ENCODE assay signal across 8 mouse cellular contexts in the genomic region with DNA sequence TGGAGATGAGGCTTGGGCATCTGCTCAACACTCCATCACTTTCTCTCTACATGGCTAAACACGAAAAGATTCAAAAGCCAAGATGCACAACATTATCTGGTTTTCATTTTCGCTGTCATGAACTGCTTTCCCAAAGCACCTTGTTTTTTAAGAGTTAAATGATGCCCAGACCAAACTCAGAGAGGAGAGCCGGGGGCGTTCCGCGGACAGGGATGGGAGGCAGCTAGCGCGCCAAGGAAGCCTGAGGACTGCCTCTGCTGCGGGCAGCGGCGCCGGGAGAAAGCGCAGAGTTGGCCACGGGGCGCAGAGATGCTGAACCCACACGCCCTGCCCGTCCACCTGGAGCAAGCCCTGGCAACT. TPM values are rescaled to one million over a fixed set of nuclear protein-coding genes. Genes with fewer than 3 reads are reported as not detected.
A peak's percentile ranks its signal among the peaks of the same experiment; 100 is the strongest.
DNase-seq lines count a peak whose midpoint lies in the region; ATAC-seq and TF ChIP-seq lines count a peak whose summit lies in the region.

No protein-coding gene starts in this region.

- peak overlapping the region; percentile 85 for H3K27ac ChIP-seq in lung, embryonic 14.5 days (ENCODE audit: low read depth)
- H3K27ac ChIP-seq in forebrain, embryonic 12.5 days: no peak overlapping the region
- no peak overlapping the region for H3K27ac ChIP-seq in intestine, postnatal 0 days (ENCODE audit: low read depth, low read length)
- H3K27ac ChIP-seq in midbrain, embryonic 15.5 days: peak overlapping the region; percentile 45; the same call in 1 of the 2 replicates

- H3K4me2 ChIP-seq in lung, embryonic 14.5 days: peak overlapping the region; percentile 72
- peak overlapping the region; percentile 93 for H3K4me2 ChIP-seq in forebrain, embryonic 12.5 days
- H3K4me2 ChIP-seq in intestine, postnatal 0 days (replicated peaks; ENCODE audit: low read depth): peak overlapping the region; percentile 90
- H3K4me2 ChIP-seq in midbrain, embryonic 15.5 days: peak overlapping the region; percentile 79

- H3K27me3 ChIP-seq in lung, embryonic 14.5 days (ENCODE audit: insufficient read depth, low read length): peaks cover 8% of the 10 kb centered on the region; the same call in 1 of the 2 replicates
- peaks cover 29% of the 10 kb centered on the region for H3K27me3 ChIP-seq in forebrain, embryonic 12.5 days
- peaks cover 24% of the 10 kb centered on the region; the same call in 1 of the 2 replicates for H3K27me3 ChIP-seq in intestine, postnatal 0 days (replicated peaks; ENCODE audit: control insufficient read depth, insufficient read depth, low read length)
- H3K27me3 ChIP-seq in midbrain, embryonic 15.5 days (replicated peaks): peaks cover 8% of the 10 kb centered on the region

- TF ChIP-seq CTCF in lung, embryonic 14.5 days (IDR thresholded peaks at IDR 0.05; ENCODE audit: low read depth): no peak
- 0 out of 2 replicates have a peak, but pooled peaks have one; percentile 1 for TF ChIP-seq CTCF in intestine, postnatal 0 days (IDR thresholded peaks at IDR 0.05; ENCODE audit: low read depth)

- peak; percentile 45 for DNase-seq in lung, embryonic 14.5 days
- DNase-seq in lung, postnatal 25 days (ENCODE audit: low spot score): no peak
- no peak for DNase-seq in urinary bladder, adult 18-20 months (ENCODE audit: low spot score in 2 of 2)
- no peak for DNase-seq in adrenal gland, adult 8-10 months

- H3K4me3 ChIP-seq in lung, embryonic 14.5 days (ENCODE audit: low read depth, low read length): peak overlapping the region; percentile 63
- peak overlapping the region; percentile 66 for H3K4me3 ChIP-seq in forebrain, embryonic 12.5 days (replicated peaks)
- peak overlapping the region; percentile 66 for H3K4me3 ChIP-seq in intestine, postnatal 0 days (ENCODE audit: low read depth, low read length)
- peak overlapping the region; percentile 58 for H3K4me3 ChIP-seq in midbrain, embryonic 15.5 days

- no peaks in the 10 kb centered on the region for H3K9me3 ChIP-seq in lung, embryonic 14.5 days (ENCODE audit: low read depth, low read length)
- no peaks in the 10 kb centered on the region for H3K9me3 ChIP-seq in forebrain, embryonic 12.5 days
- no peaks in the 10 kb centered on the region for H3K9me3 ChIP-seq in intestine, postnatal 0 days (ENCODE audit: control insufficient read depth)
- H3K9me3 ChIP-seq in midbrain, embryonic 15.5 days: no peaks in the 10 kb centered on the region

- no peaks in the 10 kb centered on the region for H3K36me3 ChIP-seq in lung, embryonic 14.5 days (ENCODE audit: insufficient read depth)
- no peaks in the 10 kb centered on the region for H3K36me3 ChIP-seq in forebrain, embryonic 12.5 days (replicated peaks)
- no peaks in the 10 kb centered on the region for H3K36me3 ChIP-seq in intestine, postnatal 0 days (ENCODE audit: control insufficient read depth, insufficient read depth)
- H3K36me3 ChIP-seq in midbrain, embryonic 15.5 days (replicated peaks): no peaks in the 10 kb centered on the region

- H3K9ac ChIP-seq in lung, embryonic 14.5 days: peak overlapping the region; percentile 75
- peak overlapping the region; percentile 75 for H3K9ac ChIP-seq in forebrain, embryonic 12.5 days
- peak overlapping the region; percentile 50 for H3K9ac ChIP-seq in intestine, postnatal 0 days (ENCODE audit: low read depth, low read length)
- peak overlapping the region; percentile 51 for H3K9ac ChIP-seq in midbrain, embryonic 15.5 days

- ATAC-seq in lung, embryonic 14.5 days (ENCODE audit: insufficient read depth): peak; percentile 4
- peak; percentile 39; the same call in 1 of the 2 replicates for ATAC-seq in forebrain, embryonic 12.5 days (ENCODE audit: low FRiP score)
- ATAC-seq in intestine, postnatal 0 days: no peak
- ATAC-seq in midbrain, embryonic 15.5 days (replicated peaks): peak; percentile 38
- no peak for ATAC-seq in erythroid progenitor cell, adult 5-6 weeks (replicated peaks; ENCODE audit: low FRiP score, poor library complexity, severe bottlenecking)

- 1% methylated on average over 17 of the region's 17 CpGs for WGBS in lung, embryonic 14.5 days
- WGBS in forebrain, embryonic 12.5 days: under 1% methylated on average over 17 of the region's 17 CpGs
- 2% methylated on average over 17 of the region's 17 CpGs for WGBS in intestine, postnatal 0 days
- under 1% methylated on average over 17 of the region's 17 CpGs for whole genome bisulfite sequencing in midbrain, embryonic 15.5 days

- H3K4me1 ChIP-seq in lung, embryonic 14.5 days (ENCODE audit: insufficient read depth): no peaks in the 10 kb centered on the region; the same call in 1 of the 2 replicates
- peaks cover 18% of the 10 kb centered on the region for H3K4me1 ChIP-seq in forebrain, embryonic 12.5 days
- H3K4me1 ChIP-seq in intestine, postnatal 0 days (replicated peaks; ENCODE audit: control insufficient read depth, insufficient read depth, low read length): peaks cover 4% of the 10 kb centered on the region; the same call in 1 of the 2 replicates
- H3K4me1 ChIP-seq in midbrain, embryonic 15.5 days: peaks cover 14% of the 10 kb centered on the region

RNA-seq across cellular contexts. Expression of a gene that starts 0.8 kb away (rescaled TPM):
- 23.8 and 24.4 TPM in 2 replicates for polyA plus RNA-seq in lung, embryonic 14.5 days (2014; fragmentation: Nextera tagmentation; extraction: Ambion mirVana)
- polyA plus RNA-seq in forebrain, embryonic 12.5 days (2016; fragmentation: Nextera tagmentation; extraction: Ambion mirVana): 1.3 and 2.1 TPM in 2 replicates
- 1.2 and 1.3 TPM in 2 replicates for polyA plus RNA-seq in intestine, postnatal 0 days (2015; fragmentation: Nextera tagmentation; extraction: Ambion mirVana)
- 8.2 and 9.0 TPM in 2 replicates for polyA plus RNA-seq in midbrain, embryonic 15.5 days (2015; fragmentation: Nextera tagmentation; extraction: Ambion mirVana)
- not detected in 2 replicates for total RNA-seq in erythroid progenitor cell, adult 5-6 weeks (2015; ENCODE audit: low replicate concordance)
- not detected in 2 replicates for total RNA-seq in erythroid progenitor cell, adult 5-6 weeks (2017; ENCODE audit: low replicate concordance)
- 1 to 10 TPM in 2 of 4 experiments, under 1 TPM in 2; 0.77 to 1.4 (median 0.92) TPM for total RNA-seq in adrenal gland, adult 8-10 months (2022)

Comparison
In these comparisons a context has a peak if more than half of its experiments do, and no peak if none do; other contexts are left out.
1. ATAC-seq: peak in lung, embryonic 14.5 days (single experiment), forebrain, embryonic 12.5 days (single experiment) and midbrain, embryonic 15.5 days (single experiment); none in intestine, postnatal 0 days (single experiment) and erythroid progenitor cell, adult 5-6 weeks (single experiment).
2. H3K27ac ChIP-seq: peak in lung, embryonic 14.5 days (single experiment) and midbrain, embryonic 15.5 days (single experiment); none in forebrain, embryonic 12.5 days (single experiment) and intestine, postnatal 0 days (single experiment).
3. Peak in every context shown above with its lines, with median percentiles within 50 percentile points of each other: H3K4me2 ChIP-seq, H3K4me3 ChIP-seq and H3K9ac ChIP-seq.